Mouse (Mus musculus): ENCODE data around the gene Scfd2.

Scfd2 gene

DNA sequence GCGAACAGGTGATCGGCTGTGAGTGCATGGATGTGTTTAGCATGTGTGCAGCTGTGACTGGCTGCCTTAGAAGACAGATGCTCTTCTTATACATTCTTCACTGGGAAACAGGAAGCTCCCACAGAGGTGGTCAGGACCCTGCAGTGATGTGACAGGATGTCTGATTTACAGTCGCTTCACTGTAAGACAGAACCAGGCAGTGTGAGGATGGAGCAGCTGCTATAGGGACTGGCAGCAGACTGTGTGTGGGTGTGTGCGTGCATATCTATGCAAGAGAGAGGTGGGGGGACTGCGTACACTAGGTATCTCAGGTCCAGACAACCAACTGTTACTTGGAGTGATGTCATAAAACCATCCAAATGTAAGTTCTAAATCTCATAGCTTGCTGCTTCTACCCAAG is 254.3 kb downstream of the Scfd2 start:
- DNase-seq (ENCODE audit: low spot score) = peak; percentile 68

DNA sequence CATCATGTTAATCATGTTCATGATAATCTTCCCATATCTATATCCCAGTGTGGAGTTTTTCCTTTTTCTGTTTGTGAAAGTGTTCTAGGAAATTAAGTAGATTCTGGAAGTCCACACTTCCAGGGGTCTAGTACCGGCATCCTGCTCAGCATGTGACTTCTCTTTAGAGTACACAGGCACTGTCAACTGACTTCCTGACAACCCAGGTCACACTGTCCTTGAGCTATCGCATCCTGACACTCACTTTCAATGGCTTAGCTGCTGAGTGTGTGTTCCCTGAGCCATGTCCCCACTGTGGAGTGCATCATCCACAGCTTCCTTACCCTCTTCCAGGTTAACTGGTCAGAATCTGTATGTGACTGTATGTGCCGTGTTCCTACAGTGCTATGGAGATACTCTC is 258.2 kb downstream of the Scfd2 start:
- DNase-seq (ENCODE audit: low spot score) = no peak

DNA sequence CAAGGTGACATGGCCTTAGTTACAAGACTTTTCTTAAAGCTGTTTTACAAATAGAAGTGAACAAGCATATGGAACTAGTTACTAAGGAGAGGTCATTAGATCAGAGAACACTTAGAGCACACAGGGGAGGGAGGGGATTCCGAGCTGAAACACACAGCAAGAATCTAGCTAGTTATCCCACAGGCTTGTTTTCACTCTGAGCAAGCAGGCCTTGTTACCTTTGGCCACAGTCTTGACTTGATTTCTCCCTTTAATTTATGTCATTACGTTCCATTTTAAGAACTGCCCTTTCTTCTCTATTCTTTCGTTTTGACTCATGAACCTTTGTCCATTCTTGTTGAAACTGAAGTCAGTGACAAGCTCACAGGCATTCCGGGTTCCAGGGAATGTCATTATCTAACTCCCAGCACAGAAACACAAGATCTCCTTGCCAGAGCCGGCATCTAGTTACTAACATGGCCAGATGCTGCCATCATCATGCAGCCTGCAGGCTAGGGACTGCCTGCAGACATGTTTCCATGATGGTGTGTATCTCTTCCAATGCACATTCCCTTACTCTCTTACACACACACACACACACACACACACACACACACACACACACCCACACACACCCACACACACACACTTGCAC is 263.7 kb downstream of the Scfd2 start:
- DNase-seq (ENCODE audit: low spot score) = no peak

DNA sequence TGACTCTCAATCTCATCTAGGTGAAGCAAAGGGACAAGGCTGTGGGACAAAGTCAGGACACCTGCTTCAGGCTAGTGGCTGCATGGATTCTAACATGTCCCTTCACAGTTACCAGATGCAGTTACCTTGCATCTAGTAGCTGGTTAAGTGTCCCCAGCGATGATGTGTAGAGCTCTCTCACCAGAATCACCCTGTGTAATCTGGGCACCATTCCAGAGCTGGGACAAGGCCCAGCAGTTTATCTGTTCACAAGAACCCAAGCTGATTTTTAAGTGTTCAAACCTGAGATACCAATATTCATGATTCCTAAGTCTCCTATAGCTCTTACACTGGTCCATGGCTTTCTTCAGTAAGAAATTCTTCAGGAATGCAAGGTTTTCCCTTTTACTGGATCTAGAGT is 264.4 kb downstream of the Scfd2 start:
- DNase-seq (ENCODE audit: low spot score) = no peak

DNA sequence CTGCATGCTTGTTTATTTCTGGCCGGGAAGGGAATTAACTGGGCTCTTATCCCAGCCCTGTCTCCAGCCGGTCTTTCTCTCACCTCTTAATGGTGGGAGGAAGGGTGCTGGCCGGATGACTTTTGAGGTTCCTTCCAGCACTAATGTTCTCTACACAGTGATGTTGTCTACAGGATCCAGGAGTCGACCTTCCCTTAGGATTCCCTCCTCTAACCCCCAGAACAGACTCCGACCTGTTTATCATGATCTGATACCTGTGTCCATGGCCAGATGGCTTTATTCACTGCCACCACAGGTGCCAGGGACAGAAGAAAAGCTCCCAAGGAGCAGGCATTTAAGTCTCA is 265.1 kb downstream of the Scfd2 start:
- no peak for DNase-seq (ENCODE audit: low spot score)

DNA sequence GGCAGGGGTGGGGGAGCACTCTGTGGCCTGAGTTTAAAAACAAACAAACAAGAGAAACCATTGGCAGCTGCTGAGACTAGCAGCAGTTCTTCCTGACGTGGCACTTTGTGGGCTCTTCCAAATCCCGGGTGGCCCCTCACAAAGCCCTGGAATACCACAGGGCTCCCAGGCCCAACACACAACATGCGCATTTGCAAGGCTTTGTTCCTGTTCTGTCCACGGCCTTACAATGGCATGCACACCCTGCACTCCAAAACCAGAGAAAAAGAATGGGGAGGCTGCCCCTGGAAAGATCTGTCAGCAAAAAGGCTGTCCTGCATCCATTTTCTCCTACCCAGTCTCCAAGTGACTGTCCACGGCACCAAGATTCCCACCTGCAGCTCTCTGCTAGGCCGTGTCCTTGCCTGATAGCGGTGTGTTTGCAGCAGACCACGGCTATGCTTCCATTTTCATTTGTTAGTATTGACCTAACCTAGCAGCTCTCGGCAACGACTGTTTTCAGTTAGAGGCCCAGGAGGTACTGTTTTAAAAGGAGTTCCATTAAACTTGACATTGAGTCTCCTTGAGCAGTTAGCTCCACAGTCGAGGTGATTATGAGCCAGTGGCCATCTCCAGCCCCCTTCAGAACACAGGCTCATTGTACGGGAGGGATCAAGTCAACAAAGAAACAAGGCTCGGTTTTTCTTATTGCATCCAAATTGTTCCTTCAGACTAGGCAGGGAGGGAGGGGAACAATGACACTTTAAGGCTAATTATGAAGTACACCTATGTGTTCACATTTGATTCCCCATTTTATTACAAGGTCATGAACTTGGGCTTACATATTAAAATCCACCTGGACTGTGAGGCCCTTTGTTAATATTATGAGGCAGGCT is 265.7 kb downstream of the Scfd2 start:
- DNase-seq (ENCODE audit: low spot score) = no peak

DNA sequence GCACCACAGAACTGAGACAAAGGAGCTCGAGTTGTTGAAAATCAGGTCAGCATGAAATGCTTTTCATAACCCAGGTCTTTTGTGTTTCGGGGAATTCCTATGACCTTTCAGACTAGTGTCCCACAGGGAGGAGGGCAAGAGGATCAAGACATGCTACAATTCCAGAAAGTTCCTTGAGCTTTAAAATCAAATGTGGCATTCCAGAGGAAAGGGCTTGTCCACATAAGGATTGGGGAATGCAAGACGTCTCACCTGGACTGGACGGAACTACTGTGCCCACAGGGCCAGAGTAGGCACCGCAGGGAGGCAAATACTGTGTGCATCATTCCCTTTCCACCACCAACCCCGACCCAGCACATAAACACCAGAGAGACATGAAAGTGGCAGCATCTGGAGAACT is 266.4 kb downstream of the Scfd2 start:
- no peak for DNase-seq (ENCODE audit: low spot score)

DNA sequence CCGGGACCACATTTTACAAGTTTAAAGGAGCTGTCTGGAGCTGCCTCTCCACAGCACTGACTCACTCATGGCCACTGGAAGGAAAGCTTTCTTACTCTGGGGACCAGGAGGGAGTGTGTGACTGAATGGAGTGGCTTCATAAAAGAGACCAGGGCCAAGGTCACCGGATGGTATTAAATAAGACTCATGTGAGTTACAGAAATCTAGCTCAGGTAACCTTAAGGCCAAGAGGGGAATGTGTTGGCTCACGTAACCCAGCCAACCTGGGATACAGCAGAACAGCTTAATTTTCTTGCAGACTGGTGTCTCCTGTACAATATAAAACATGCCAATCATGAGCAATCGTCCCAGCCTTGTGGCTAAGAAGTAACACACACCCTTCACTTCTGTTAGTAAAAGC is 267.0 kb downstream of the Scfd2 start:
- no peak for DNase-seq (ENCODE audit: low spot score)

DNA sequence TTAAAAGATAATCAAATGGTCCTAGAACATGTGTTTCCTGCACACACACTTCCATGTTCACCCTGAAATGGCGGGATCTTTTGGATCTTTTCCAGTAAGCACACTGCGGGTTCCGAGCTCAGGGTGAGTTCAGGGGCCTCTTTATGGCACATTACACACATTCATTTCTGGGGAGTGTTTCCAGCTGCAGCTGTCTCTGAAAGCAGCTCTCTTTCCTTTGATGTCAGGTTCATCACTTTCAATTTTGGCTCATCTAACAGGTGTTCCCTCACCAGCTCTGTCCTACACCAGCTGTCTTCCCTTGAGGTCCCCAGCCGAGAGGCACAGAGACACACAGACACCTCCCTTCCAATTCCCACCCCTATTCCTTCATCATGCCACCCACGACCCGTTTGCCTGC is 270.5 kb downstream of the Scfd2 start:
- DNase-seq (ENCODE audit: low spot score) = no peak

DNA sequence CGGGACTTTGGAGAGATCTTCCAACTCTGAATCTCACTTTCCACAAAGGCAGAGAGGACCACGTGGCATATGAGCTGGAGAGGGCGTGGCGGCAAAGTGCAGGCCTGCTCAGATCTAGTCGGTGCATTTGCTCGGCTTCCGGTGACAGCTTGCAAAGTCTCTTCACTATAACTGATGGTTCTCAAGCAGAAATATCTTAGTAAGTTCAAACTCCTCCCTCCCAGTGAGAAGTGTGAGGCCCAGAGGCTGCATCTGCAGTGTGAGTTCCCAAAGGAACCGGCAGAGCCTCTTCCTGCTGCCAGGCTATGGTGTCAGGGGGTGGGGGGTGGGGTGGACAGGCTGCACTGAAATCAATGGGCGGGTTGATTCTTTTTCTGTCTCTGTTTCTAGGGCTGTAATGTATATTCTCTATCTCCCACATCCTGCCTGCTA is 271.2 kb downstream of the Scfd2 start:
- DNase-seq (ENCODE audit: low spot score) = no peak

DNA sequence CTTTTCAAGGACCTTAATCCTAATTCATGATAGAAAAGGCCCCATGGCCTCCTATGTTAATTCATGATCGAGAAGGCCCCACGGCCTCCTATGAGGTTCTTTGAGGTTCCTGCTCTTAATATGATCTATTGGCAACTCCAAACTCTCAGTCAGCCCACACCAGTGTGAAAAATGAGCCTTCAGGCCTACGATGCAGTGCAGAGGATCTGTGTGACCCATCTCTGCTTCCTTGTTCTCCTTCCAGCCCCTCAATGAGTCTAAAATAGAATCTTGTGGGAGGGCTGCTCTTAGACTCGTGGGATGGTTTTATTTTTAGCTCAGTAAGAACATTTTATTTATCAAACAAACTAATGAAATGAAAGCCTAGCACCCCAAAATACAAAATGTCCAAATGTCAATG is 274.9 kb downstream of the Scfd2 start:
- no peak for DNase-seq (ENCODE audit: low spot score)

DNA sequence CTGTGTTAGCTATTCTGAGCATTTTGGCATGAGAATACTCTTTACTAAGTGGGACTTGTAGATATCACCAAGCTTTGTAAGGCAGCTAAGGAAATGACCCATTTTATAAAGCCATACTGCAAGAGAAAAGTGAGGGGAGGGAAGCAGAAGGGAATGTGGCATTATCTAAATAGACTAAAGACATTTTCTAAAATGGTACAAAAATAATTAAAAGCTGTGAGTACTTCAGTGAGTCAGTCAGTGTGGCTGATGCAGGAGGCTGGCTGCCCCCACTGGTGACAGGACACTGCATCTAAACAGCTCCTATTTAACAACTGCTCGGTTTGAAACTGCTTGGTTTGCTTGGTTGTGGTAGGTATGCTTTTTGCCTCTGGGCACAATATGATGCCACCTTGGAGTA is 276.6 kb downstream of the Scfd2 start:
- no peak for DNase-seq (ENCODE audit: low spot score)

DNA sequence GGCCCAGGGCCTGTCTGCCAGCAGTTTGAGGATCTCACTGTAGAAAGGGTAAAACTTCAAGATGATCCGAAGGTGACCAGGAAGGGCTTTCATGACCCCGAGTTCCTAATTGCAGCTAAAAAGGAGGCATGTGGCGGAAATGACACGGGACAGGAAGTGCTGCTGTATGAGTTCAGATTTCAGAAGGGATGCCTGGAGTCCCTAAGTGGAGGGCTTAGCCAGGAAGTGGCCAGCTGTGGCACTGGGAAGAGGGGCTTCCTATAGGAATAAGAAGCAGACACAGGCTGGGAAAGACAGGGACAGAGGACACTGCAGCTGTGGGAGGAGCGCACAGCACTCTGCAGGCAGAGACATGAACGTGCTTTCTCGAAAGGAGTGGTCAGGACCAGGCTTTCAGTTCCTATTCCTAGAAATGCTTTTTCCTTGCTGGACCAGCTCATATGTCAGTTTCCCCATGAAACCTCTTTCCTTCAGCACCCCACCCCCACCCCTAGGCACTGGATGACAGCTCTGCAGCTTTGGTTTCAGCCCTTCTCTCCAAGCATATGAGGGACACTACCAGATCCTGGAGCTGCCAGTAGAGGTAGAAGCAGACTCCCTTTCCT is 277.7 kb downstream of the Scfd2 start:
- DNase-seq (ENCODE audit: low spot score) = no peak

DNA sequence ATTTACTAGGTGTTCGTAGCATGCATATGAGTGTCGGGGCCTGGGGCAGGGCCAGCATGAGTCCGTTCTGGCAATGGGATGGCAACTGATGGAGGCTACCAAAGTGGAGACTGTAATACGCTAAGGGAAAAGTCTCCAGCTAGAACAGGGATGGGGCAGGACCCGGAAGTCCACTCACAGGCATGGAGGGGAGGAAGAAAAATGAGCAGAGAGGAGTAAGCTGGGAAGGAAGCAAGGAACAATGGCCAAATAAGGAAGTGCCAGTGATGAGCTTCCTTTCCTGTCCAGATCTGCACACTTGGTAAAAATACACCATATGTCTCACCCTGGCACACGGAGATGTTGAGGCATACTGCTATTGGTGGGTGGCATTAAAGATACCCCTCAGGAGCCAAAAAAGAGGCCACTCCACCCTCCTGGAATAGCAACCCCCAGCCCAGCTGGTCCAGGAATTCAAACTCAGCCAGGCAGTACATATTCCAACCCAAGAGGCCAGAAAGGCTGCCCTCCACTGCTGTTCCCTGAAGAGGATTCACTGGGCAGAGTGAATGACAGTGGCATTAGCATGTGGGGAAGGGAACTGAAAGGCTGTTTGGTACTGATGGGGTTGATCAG is 278.8 kb downstream of the Scfd2 start:
- peak; percentile 73 for DNase-seq (ENCODE audit: low spot score)

DNA sequence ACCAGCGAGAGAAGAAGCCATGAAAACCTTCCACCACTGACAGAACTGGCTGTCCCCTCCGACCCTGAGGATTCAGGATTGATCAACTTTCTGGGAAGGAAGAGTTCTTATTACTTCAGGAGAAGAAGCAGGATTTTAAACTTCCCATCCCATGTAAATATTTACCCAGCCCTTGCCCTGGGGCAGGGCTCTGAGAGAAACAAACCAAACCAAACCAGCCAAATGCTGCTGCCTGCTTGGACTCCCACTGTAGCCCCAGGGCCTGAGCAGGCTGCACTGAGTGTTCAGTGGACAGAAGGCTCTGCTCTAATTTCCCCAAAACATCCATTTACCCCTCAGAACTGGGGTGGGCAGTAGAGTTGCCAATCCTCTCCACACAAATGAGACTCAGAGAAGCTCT is 280.6 kb downstream of the Scfd2 start:
- no peak for DNase-seq (ENCODE audit: low spot score)

DNA sequence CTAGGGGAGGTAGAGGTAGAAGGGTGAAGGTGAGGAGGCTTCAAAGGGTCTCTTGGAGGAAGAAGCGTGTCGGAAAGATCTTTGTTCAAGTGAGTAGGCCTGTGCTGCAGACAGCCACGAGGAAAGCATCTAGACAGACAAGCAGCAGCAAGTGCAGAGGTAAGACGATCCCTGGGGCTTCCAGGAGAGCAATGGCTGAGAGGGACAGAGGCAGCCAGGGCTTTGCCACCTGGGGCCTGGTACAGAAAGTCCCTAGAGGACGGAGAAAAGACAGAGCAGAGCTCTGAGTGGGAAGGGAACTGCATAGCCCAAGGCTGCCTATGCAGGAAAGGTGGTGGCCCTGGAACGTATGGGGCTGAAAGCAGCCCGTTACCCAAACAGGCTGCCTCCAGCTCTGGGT is 281.3 kb downstream of the Scfd2 start:
- no peak for DNase-seq (ENCODE audit: low spot score)

DNA sequence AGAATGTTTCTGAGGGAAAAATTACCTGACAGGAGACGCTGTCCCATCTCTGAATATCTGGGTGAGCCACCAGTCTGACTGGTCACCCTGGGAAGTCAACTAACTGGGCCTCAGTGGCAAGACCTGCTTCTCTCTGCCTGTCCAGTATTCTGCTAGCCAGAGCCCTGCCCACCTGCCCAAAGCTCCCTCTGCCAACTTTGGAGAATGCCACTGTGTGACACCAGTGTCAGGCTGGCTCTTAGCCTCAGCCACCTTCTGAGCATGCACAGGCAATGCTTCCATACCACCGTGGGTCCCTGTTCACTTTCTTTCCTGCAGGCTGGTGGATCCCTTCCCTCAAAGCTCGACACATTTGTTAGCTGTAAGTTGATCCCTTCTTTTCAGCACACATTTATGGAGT is 281.8 kb downstream of the Scfd2 start:
- DNase-seq (ENCODE audit: low spot score) = no peak

DNA sequence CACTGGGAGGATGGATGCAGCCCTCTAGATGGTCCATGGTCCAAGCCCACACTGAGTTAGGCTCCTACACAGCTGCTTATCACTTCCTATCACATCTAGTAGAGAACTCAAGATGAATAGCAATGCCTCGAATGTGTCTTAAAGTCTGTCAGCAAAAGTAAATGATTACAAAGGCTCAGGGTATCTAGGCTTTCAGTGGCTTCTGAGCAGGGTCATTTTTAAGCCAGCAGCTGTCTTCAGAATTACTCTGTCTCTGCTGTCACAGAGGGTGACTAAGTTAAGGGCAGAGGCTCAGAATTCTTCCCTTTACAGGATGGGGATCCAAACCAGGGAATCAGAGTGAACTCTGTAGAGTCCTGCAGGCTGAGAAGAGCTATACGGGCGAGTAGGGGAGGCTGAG is 284.6 kb downstream of the Scfd2 start:
- DNase-seq (ENCODE audit: low spot score) = no peak

DNA sequence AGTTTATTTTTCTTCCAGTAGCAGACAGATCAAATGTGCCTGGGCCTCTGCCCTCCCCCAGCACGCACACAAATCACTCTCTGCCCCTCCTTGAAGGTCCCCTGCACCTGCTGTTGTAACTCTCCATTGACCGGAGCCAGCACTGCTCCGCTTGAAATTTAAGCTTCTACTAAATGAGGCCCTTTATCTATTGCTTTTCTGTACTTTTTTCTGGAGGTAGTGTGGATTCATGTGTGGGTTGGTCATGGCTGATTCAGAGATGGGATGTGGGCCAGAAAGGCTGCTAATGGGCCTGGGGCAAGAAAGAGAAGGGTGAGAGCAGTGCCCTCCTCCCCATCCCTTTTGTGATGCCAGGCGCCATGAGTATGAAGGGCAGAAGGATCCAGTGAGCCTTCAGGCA is 285.1 kb downstream of the Scfd2 start:
- no peak for DNase-seq (ENCODE audit: low spot score)

DNA sequence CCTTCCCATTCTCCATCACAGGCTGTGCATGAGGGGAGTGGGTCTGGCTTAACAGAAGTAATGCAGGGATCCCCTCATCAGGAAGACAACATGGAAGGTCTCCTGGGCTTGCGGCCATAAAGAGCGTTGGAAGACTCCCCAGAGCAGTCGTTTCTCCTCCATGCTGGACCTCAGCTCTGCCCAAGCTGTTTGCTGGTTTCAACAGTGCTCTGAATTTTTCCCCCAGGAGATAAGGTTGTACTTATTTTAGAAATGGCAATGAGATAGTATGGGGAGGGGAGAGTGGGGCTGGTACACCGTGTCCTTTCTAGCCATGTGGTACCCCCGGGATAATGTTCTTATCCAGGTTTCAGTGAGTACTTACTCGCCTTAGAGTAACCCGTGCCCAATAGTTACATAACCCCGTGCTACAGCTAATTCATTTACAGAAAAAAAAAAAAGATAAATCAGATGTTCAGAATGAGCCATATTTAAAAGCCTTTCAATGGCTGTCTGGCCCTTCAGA is 285.9 kb downstream of the Scfd2 start:
- no peak for DNase-seq (ENCODE audit: low spot score)

DNA sequence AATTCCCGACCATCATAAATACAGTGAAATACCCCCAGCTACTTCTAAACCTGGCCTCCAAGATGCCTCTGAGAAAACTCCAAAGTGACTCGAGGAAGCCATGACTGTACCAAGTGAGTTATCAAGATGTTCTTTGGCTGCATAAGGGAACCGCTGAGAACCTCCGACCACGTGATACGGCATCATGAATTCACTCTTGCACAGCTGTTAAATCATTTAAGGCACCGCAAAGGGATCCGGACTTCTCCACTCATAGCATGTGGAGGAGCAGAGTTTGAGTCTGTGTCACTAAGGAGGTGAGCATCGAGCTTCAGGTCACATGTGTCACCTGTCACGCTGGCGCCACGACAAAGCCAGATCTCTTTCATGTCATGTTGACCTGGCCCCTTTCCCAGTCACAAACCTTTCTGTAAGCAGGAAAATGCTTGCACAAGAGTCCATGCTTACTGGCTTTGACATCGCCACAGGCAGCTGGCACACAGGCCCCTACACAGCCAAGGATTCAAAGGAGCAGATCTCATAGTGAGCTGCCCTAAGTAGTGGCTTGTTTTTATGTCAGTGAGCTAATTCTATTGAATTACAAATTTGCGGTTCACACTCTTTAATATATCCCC is 287.0 kb downstream of the Scfd2 start:
- DNase-seq (ENCODE audit: low spot score) = no peak

DNA sequence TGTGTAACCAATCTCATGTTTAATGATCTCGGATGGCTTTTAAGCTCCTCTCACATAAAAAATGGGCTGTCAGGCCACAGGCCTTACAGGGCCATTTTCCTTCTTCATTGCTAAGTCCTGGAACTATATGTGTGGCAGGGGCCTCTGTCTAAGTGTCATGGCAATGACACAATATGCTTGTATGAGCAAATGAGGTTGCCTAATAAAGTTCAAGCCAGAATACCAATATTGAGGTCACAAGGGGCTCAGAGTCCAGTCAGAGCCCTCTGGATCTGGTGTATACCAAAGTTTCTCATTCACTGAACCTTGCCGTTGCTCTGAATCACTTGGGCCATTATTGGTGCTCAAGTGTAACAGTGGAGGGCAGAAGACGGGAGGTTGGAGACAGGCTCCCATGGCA is 288.9 kb downstream of the Scfd2 start:
- no peak for DNase-seq (ENCODE audit: low spot score)
